Mouse (Mus musculus) heart, postnatal 10 days (tissue): Measurements from ENCODE around the gene Vav1. TPM values are rescaled to one million over a fixed set of nuclear protein-coding genes. Genes with fewer than 3 reads are reported as not detected.
"Not testable (repeated sequence)": the region's sequence is repeated elsewhere in the genome, so short reads cannot be mapped to it uniquely, and the experiment has no call there.

ENCODE experiments used
- DNase-seq, 2 experiments: peaks; one replicate each; pipeline ENCODE4 v3.0.0; 2021
- intact Hi-C: fragments of 180-260 bp; cut with DNase I; formaldehyde crosslinking; loops from one replicate; pipeline ENCODE4 v1.15.1; 2025
- total RNA-seq, 2 experiments: library from RNA; stranded (reverse); gene quantifications; 2 replicates each; pipeline ENCODE4 v1.2.3; 2021

Gene Vav1
- total RNA-seq, 2 experiments from 2014 or later: 1.4 to 2.3 TPM

DNA sequence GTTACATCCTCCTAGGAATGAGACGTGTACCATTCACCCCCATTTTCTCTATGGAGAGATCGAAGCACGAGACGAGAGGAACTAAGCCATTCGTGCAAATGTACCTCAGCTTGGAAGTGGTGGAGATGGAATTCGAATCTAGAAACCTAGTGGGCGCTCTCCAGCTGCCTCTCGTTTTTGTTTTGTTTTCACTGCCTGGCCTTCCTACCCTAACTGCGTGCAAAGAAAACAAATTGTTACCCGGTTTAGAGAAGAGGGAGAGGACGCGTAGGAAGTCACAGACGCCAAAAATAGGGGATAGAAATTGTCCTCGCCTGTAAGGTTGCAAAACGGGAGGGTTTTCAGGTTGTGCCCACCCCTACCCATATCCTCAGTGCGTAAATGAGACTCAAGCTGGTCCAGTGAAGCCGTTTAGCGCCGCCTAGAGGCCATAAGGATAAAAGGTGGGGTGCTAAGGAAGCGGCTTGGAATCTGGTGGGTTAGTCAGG, 2.2 kb upstream of the Vav1 start:
- peak; percentile 84 to 87 for DNase-seq
- intact Hi-C loops: loop anchor here (1.0 to 2.0 kb wide), 2 partner anchors 28 to 286 kb away; partner anchors contain the start of genes Clpp and Gpr108

- intact Hi-C loops: loop anchor here (2.0 kb wide), 1 partner anchor 287 kb away; the partner anchor contains the start of gene Clpp
- not testable (repeated sequence) for DNase-seq
Measured at GRCm38 (mm10) chr17:57277598-57278261, 1.2 kb upstream of the Vav1 start.

DNA sequence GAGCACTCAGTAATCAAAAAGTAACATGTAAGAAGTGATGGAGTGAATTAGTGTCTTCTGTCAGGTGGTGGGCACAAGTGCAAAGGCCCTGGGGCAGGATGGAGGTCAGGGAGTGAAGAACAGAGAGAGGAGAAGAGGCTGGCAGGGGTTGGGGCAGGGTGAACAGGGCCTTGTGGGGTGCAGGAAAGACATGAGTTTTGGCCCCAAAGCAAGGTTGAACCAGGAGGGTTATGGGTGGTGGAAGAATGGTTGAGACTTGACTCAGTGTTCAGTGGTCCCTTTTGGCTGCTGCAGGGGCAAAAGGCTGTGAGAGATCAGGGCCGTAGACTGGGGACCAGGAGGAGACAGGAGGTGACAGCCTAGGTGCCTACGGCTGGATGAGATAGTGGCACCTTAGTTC, 363 bp upstream of the Vav1 start:
- intact Hi-C loops: no loop called here

DNA sequence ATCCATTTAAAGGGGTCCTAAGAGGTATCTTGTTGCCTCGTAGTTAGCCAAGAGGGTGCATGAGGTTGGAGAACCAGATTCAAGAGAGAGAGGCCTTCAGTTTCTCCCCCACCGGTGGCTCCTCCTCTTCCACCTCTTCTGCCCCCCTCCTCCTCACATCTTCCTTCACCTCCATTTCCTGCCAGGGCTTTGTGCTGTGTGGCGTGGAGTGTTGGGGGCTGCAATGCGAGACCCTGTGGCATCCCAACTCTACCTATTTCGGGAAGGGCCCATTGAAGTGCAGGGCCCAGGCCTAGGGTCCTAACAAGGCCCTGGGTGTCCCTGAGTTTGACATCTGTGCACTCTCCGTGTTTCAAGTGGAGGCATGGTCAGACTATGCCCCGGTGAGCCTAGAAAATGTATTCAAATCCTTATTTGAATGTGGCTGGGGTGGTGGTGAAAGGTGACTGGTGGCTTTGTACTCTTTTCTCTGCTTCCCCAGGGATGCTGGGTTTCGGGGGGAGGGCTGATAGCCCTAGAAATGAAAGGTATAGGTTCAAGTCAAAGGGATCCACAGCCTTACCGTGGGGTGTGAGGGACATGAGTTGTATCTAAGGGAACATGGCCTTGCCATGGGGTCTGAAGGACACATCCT, 808 bp downstream of the Vav1 start:
- no peak for DNase-seq
- intact Hi-C loops: no loop called here

More for the DNA sequence above, 363 bp upstream of the Vav1 start:
- no peak for DNase-seq

DNA sequence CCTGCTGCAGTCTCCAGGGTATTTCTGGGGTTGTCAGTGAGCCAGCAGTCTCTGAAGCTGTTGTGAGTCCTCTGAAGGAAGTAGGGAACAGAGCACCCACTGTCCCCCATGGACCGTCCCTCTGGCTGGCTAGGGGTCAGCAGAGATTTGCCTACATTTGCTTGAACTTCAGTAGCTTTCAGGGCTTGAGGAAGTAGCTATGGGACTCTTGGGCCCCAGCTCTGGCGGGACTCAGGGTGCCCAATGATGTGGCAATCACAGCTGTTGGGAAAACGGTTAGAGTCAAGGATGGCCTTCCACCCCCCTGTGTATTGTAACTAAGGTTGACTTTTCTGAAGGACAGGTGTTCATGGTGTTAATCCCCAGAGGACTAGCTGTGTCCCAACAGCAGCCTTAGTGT, 1.5 kb downstream of the Vav1 start:
- intact Hi-C loops: no loop called here
- DNase-seq: no peak

GRCm38 (mm10) chr17:57283906-57284305, 5.0 kb downstream of the Vav1 start:
- intact Hi-C loops: loop anchor here (2.0 kb wide), 1 partner anchor 65 kb away; no protein-coding TSS in a partner anchor
- no peak for DNase-seq

DNA sequence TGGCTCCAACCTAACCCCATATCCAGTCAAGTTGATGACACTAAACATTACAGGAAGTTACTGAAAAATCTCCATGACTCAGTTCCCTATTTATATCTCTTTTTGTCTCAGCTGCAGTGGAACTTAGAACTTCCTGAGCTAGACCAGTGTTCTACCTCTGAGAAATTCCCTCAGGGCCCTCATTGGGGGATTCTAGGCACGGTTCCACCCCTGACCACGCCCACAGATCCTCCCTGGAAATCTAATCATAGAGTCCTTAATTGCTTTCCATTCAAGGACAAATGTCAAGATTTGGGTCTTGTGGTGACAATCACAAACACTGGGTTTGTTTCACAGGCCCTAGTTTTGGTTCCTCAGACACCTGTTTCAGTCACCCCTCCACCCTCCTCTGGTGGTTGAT, 6.2 kb downstream of the Vav1 start:
- intact Hi-C loops: loop anchor here (2.0 kb wide), 1 partner anchor 66 kb away; no protein-coding TSS in a partner anchor
- no peak for DNase-seq

- intact Hi-C loops: no loop called here
- no peak for DNase-seq
Measured at GRCm38 (mm10) chr17:57286718-57287355, 7.9 kb downstream of the Vav1 start.

- intact Hi-C loops: no loop called here
- DNase-seq: no peak
Measured at GRCm38 (mm10) chr17:57289252-57289651, 10.4 kb downstream of the Vav1 start.

GRCm38 (mm10) chr17:57290001-57290670, 11.2 kb downstream of the Vav1 start:
- intact Hi-C loops: no loop called here
- peak; percentile 12 to 22 for DNase-seq

- no peak for DNase-seq
- intact Hi-C loops: no loop called here
Measured at GRCm38 (mm10) chr17:57290671-57291055, 11.8 kb downstream of the Vav1 start.

- DNase-seq: no peak
- intact Hi-C loops: no loop called here
Measured at GRCm38 (mm10) chr17:57292302-57292701, 13.4 kb downstream of the Vav1 start.

DNA sequence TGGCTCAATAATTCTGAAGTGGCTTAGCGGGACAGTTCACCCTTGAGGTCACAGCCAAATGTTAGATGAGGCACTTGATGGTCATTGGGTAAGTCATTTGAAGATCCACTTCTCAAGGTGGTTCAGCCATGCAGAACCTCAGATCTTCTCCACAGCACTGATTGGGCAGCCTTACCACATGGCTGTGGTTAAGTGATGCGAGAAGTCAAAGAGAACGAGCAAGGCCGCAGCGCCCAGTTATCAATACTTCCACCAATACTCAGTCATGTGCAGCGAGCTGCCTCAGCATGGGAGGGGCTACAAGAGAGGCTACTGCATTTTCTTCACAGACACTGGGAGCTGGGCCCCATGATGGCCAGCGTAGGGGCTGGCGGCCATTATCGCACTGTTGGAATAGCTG, 14.1 kb downstream of the Vav1 start:
- intact Hi-C loops: no loop called here
- no peak for DNase-seq

GRCm38 (mm10) chr17:57295935-57296334, 17.0 kb downstream of the Vav1 start:
- intact Hi-C loops: no loop called here
- DNase-seq: no peak

- intact Hi-C loops: no loop called here
- no peak for DNase-seq
Measured at GRCm38 (mm10) chr17:57297040-57297439, 18.1 kb downstream of the Vav1 start.

DNA sequence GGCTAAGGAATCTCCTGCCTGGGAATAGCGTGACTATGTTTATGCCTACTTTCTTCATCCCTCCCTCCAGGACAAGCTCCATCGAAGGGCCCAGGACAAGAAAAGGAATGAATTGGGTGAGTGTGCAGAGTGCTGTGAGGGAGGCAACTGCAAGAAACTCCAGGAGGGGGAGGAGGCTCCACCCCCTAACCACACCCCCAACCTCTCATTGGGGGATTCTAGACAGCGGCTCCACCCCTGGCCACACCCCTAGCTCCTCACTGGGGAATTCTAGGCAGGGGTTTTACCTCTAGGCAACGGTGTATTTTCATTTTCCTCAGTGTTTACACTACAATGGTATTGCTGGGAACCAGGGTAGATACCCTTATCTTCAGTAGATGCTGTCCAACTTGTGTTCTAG, 26.7 kb downstream of the Vav1 start:
- intact Hi-C loops: no loop called here

GRCm38 (mm10) chr17:57307074-57307473, 28.2 kb downstream of the Vav1 start:
- intact Hi-C loops: no loop called here

More for the DNA sequence above, 26.7 kb downstream of the Vav1 start:
- no peak for DNase-seq

DNA sequence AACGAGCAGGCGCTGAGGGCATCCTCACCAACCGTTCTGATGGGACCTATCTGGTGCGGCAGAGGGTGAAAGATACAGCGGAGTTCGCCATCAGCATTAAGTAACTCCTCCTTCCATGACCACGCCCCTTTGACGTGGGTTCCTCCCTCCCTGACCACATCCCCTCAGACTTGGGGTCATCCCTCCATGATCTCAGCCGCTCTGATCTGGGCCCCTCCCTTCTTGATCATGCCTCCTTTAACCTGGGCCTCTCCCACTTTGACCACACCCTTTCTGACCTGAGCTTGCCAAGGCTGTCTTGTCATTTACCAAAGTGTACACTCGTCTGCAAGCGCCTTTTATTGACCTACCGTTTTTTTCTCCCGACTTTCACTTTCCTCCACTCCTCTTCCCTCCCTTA, 32.9 kb downstream of the Vav1 start:
- DNase-seq: no peak
- intact Hi-C loops: no loop called here

More at GRCm38 (mm10) chr17:57307074-57307473, 28.2 kb downstream of the Vav1 start:
- DNase-seq: no peak

DNA sequence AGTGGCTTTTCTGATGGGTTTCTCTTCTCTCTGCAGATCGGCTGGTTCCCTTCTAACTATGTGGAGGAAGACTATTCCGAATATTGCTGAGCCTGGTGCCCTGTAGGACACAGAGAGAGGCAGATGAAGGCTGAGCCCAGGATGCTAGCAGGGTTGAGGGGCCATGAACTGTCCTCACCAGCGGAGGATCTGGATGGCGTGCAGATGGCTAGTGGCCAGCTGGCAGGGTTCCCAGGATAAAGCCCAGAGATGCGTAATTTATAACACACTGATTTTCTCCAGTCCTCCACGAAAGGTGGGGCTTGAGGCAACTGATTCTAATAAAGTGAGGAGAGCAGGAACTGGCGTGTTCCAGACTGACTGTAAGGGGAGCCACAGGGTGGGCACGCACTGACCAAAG, 48.7 kb downstream of the Vav1 start:
- peak in 1 of 2 experiments; percentile 18 for DNase-seq
- intact Hi-C loops: no loop called here

GRCm38 (mm10) chr17:57328944-57329343, 50.0 kb downstream of the Vav1 start:
- no peak for DNase-seq
- intact Hi-C loops: no loop called here

DNA sequence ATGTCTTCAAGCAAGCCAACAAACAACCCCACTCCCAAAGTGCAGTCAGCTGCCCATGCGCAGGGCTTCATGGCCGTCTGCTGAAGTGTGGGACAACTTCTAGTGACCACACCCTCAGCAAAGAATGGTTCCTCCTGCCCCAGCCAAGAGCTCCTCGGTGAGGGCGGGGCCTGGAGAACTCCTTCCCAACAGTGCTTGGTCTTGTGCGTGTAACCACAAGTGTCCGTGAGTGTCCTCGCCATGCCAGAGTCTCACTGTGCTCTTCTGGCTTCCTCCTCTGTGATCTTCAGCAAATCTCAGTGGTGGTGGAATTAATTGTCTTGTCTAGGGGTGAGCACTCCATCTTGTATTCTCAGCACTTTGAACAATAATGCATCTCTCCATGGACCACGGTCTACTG, 52.1 kb downstream of the Vav1 start:
- intact Hi-C loops: loop anchor here (5.0 to 10.0 kb wide), 2 partner anchors 334 to 526 kb away; partner anchors contain the start of gene Alkbh7
- DNase-seq: no peak
